Mouse (Mus musculus): Measurements from ENCODE around the gene Vmn1r55. TPM values are rescaled to one million over a fixed set of nuclear protein-coding genes. Genes with fewer than 3 reads are reported as not detected.
"Not testable (repeated sequence)": the region's sequence is repeated elsewhere in the genome, so short reads cannot be mapped to it uniquely, and the experiment has no call there.

Vmn1r55 gene
- polyA plus RNA-seq, 1 experiment from 2014 or later, result not detected

DNA sequence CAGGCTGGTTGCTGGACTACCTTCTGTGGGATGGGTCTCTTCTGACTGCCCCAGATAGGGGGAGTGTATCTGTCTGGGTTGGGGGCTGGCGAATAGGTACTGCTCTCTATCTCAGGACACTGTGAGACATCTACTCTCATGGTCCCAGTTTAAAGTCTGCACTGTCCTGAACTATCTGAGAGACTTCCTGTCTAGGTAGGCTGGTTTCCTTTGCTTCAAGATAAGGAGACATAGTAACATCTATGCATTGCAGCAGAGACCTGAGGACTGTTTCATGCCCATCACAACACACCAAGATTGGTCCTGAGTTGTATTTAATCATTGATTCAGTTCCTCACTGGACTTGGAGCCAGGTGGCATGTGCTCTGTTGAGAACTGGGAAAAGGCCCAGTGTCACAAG, 64.0 kb downstream of the Vmn1r55 start:
- WGBS (ENCODE audit: insufficient replicate concordance), result 50% methylated on average over 1 of the region's 1 CpGs
- no peak overlapping the region for H3K9ac ChIP-seq (ENCODE audit: low read depth, low read length)
- no peak overlapping the region for H3K27ac ChIP-seq (ENCODE audit: low read length)
- no peak for ATAC-seq (ENCODE audit: low read depth)
- no peak overlapping the region for H3K4me3 ChIP-seq (ENCODE audit: low read depth, low read length)
- no peaks in the 10 kb centered on the region for H3K27me3 ChIP-seq (ENCODE audit: control insufficient read depth, insufficient read depth, low read depth, low read length)
- H3K9me3 ChIP-seq (replicated peaks; ENCODE audit: control insufficient read depth, low read length), result no peaks in the 10 kb centered on the region
- H3K36me3 ChIP-seq (ENCODE audit: control insufficient read depth, insufficient read depth), result peaks cover 43% of the 10 kb centered on the region
- peaks cover 39% of the 10 kb centered on the region for H3K4me1 ChIP-seq (ENCODE audit: control insufficient read depth, low read depth, low read length)
- H3K4me2 ChIP-seq (ENCODE audit: low read depth, low read length), result no peak overlapping the region

- Histone ChIP-seq H3K36me3 (ENCODE audit: control insufficient read depth, insufficient read depth) (peaks cover 33% of the 10 kb centered on the region), H3K27me3 (ENCODE audit: control insufficient read depth, insufficient read depth, low read depth, low read length) (no peaks in the 10 kb centered on the region), H3K4me2 (ENCODE audit: low read depth, low read length) (no peak overlapping the region; the same call in none of the 2 replicates), H3K4me3 (ENCODE audit: low read depth, low read length) (0 out of 2 replicates have a peak overlapping the region, but pooled peaks have one; percentile 4), H3K27ac (ENCODE audit: low read length) (peak overlapping the region; percentile 55; the same call in 1 of the 2 replicates), H3K9me3 (replicated peaks; ENCODE audit: control insufficient read depth, low read length) (no peaks in the 10 kb centered on the region), H3K9ac (ENCODE audit: low read depth, low read length) (no peak overlapping the region), H3K4me1 (ENCODE audit: control insufficient read depth, low read depth, low read length) (peaks cover 41% of the 10 kb centered on the region)
- no peak for ATAC-seq (ENCODE audit: low read depth)
- WGBS (ENCODE audit: insufficient replicate concordance), result 76% methylated on average over 18 of the region's 18 CpGs
Measured at GRCm38 (mm10) chr7:5083325-5084105, 66.0 kb downstream of the Vmn1r55 start.

DNA sequence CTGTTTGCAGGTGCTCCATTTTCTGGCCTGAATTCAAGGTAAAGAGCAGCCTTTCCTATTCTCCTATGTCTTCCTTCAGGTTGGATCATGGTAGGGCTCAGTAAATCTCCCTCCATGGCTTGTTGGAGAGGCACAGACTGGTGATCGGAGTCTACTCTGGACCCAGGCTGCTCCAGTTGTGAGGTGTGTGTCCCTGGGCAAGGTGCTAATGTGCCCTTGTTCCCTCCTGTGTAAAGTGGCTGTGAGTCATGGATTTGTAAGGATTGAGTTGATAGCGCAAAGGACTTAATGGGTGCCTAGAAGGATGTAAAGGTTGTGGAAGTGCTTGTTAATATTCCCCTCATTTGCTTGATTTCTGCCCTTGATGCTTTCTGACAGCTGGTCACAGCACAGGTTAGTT, 67.5 kb downstream of the Vmn1r55 start:
- no peaks in the 10 kb centered on the region for H3K27me3 ChIP-seq (ENCODE audit: control insufficient read depth, insufficient read depth, low read depth, low read length)

GRCm38 (mm10) chr7:5081241-5081640, 68.2 kb downstream of the Vmn1r55 start:
- Histone ChIP-seq H3K4me1 (ENCODE audit: control insufficient read depth, low read depth, low read length) (peaks cover 45% of the 10 kb centered on the region), H3K36me3 (ENCODE audit: control insufficient read depth, insufficient read depth) (peaks cover 37% of the 10 kb centered on the region), H3K27me3 (ENCODE audit: control insufficient read depth, insufficient read depth, low read depth, low read length) (no peaks in the 10 kb centered on the region), H3K4me2 (ENCODE audit: low read depth, low read length) (peak overlapping the region; percentile 68), H3K9ac (ENCODE audit: low read depth, low read length) (peak overlapping the region; percentile 98), H3K9me3 (replicated peaks; ENCODE audit: control insufficient read depth, low read length) (no peaks in the 10 kb centered on the region), H3K4me3 (ENCODE audit: low read depth, low read length) (peak overlapping the region; percentile 98), H3K27ac (ENCODE audit: low read length) (peak overlapping the region; percentile 95)
- 11% methylated on average over 6 of the region's 6 CpGs for WGBS (ENCODE audit: insufficient replicate concordance)
- ATAC-seq (ENCODE audit: low read depth), result peak; percentile 51

More for the DNA sequence above, 67.5 kb downstream of the Vmn1r55 start:
- Histone ChIP-seq H3K4me2 (ENCODE audit: low read depth, low read length) (peak overlapping the region; percentile 68), H3K9me3 (replicated peaks; ENCODE audit: control insufficient read depth, low read length) (no peaks in the 10 kb centered on the region), H3K4me1 (ENCODE audit: control insufficient read depth, low read depth, low read length) (peaks cover 40% of the 10 kb centered on the region), H3K27ac (ENCODE audit: low read length) (peak overlapping the region; percentile 95), H3K36me3 (ENCODE audit: control insufficient read depth, insufficient read depth) (peaks cover 36% of the 10 kb centered on the region), H3K4me3 (ENCODE audit: low read depth, low read length) (peak overlapping the region; percentile 98), H3K9ac (ENCODE audit: low read depth, low read length) (peak overlapping the region; percentile 98)
- ATAC-seq (ENCODE audit: low read depth), result no peak
- WGBS (ENCODE audit: insufficient replicate concordance), result 81% methylated on average over 2 of the region's 2 CpGs

DNA sequence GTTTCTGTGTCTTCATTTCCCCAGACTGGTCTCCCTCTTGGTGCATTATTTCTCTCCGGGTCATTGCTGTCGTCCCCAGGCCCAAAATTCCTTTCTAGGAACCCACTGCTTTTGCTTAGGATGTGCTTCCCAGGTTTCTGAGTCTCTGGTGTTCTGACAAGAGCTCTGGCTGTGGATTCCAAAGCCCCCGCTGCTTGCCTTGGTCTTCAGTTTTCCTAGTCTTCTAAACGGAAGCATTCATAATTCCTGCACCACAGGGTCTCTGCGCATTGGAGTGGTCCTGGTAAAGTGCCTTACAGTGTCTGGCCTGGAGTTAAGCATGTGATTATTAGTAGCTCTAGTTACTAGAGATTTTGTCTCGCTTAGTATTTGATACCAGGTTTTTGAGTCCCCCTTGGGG, 68.7 kb downstream of the Vmn1r55 start:
- ATAC-seq (ENCODE audit: low read depth), result no peak
- 7% methylated on average over 6 of the region's 6 CpGs for WGBS (ENCODE audit: insufficient replicate concordance)
- H3K4me3 ChIP-seq (ENCODE audit: low read depth, low read length), result peak overlapping the region; percentile 98
- no peaks in the 10 kb centered on the region for H3K27me3 ChIP-seq (ENCODE audit: control insufficient read depth, insufficient read depth, low read depth, low read length)
- peak overlapping the region; percentile 95 for H3K27ac ChIP-seq (ENCODE audit: low read length)
- H3K9me3 ChIP-seq (replicated peaks; ENCODE audit: control insufficient read depth, low read length), result no peaks in the 10 kb centered on the region
- peaks cover 41% of the 10 kb centered on the region for H3K36me3 ChIP-seq (ENCODE audit: control insufficient read depth, insufficient read depth)
- H3K4me2 ChIP-seq (ENCODE audit: low read depth, low read length), result peak overlapping the region; percentile 68
- H3K9ac ChIP-seq (ENCODE audit: low read depth, low read length), result peak overlapping the region; percentile 98
- H3K4me1 ChIP-seq (ENCODE audit: control insufficient read depth, low read depth, low read length), result peaks cover 48% of the 10 kb centered on the region

GRCm38 (mm10) chr7:5080010-5080751, 69.3 kb downstream of the Vmn1r55 start, which contains the start of gene Epn1:
Gene Epn1, plus strand, starts transcription at chr7:5080235.
- Histone ChIP-seq H3K4me3 (ENCODE audit: low read depth, low read length) (peak within 1 kb of the TSS; percentile 98), H3K9me3 (replicated peaks; ENCODE audit: control insufficient read depth, low read length) (no peaks in the 10 kb centered on the region), H3K4me2 (ENCODE audit: low read depth, low read length) (peak within 1 kb of the TSS; percentile 68), H3K27ac (ENCODE audit: low read length) (peak within 1 kb of the TSS; percentile 95), H3K9ac (ENCODE audit: low read depth, low read length) (peak within 1 kb of the TSS; percentile 98), H3K27me3 (ENCODE audit: control insufficient read depth, insufficient read depth, low read depth, low read length) (no peaks in the 10 kb centered on the region), H3K4me1 (ENCODE audit: control insufficient read depth, low read depth, low read length) (peaks cover 47% of the 10 kb centered on the region), H3K36me3 (ENCODE audit: control insufficient read depth, insufficient read depth) (peaks cover 41% of the 10 kb centered on the region)
- WGBS (ENCODE audit: insufficient replicate concordance), result under 1% methylated on average over 75 of the region's 81 CpGs
- ATAC-seq (ENCODE audit: low read depth), result peak; percentile 90

DNA sequence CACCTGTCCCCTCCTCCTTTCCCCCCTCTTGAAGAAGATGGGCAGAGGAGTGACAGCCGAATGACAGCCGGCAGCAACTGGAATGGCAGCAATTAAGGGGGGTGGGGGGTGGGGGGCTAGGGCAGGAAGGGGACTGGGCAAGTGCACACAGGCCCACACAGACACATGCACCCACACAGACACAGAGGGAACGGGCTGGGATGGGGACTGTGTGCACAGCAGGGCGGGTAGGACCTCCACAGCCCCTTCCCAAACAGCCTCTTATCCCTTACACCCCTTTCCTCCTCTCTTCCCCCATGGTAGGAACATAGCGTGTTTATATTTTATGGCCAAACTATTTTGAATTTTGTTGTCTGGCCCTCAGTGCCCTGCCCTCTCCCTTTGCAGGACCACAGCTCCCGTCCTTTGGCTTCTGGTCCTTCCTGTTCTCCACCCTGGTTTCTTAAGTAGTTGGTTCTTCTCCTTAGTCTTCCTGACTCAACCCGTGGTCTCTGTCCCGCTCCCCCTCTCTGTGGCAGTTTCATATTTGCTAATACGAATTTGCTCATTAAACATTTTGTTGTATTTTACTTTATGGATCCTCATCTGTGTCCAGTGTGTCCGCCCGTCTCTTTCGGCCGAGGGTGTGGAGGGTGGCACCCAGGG, 70.0 kb downstream of the Vmn1r55 start:
- Histone ChIP-seq H3K27ac (ENCODE audit: low read length) (peak overlapping the region; percentile 95), H3K36me3 (ENCODE audit: control insufficient read depth, insufficient read depth) (peaks cover 41% of the 10 kb centered on the region), H3K4me3 (ENCODE audit: low read depth, low read length) (peak overlapping the region; percentile 98), H3K4me1 (ENCODE audit: control insufficient read depth, low read depth, low read length) (peaks cover 47% of the 10 kb centered on the region), H3K9ac (ENCODE audit: low read depth, low read length) (peak overlapping the region; percentile 43), H3K4me2 (ENCODE audit: low read depth, low read length) (peak overlapping the region; percentile 68)
- not testable (repeated sequence) for ATAC-seq (ENCODE audit: low read depth); H3K27me3 ChIP-seq (ENCODE audit: control insufficient read depth, insufficient read depth, low read depth, low read length); H3K9me3 ChIP-seq (replicated peaks; ENCODE audit: control insufficient read depth, low read length)
- WGBS (ENCODE audit: insufficient replicate concordance), result 36% methylated on average over 9 of the region's 13 CpGs
